Mouse (Mus musculus) thymus, adult 2 months (tissue): ENCODE measurements at regions not wholly inside any gene's neighbourhood (a gene's known extent, or its start where the extent isn't known, plus 50 kb on each side); places are given as distances from the start of the nearest gene placed in this dataset.

Experiments
- DNase-seq: peaks from one replicate; pipeline ENCODE4 v3.0.0; 2021
- H3K27ac ChIP-seq: fragments of 200-500 bp; 2 replicates; pipeline ENCODE4 v1.5.1; 2012; ENCODE audit warnings: low read length, control low read depth; ENCODE audit not compliant: control insufficient read depth, insufficient read depth
- H3K27me3 ChIP-seq: fragments of 200-500 bp; 2 replicates; pipeline ENCODE4 v1.6.1; 2012; ENCODE audit warnings: mild to moderate bottlenecking, low read length, moderate library complexity, mixed read lengths; ENCODE audit not compliant: control insufficient read depth, insufficient read depth
- H3K36me3 ChIP-seq: fragments of 200-500 bp; 2 replicates; pipeline ENCODE4 v1.6.1; 2012; ENCODE audit warnings: mild to moderate bottlenecking, low read length, moderate library complexity; ENCODE audit not compliant: control insufficient read depth, insufficient read depth
- H3K4me1 ChIP-seq: fragments of 200-500 bp; replicated peaks from 2 replicates; pipeline ENCODE4 v1.6.1; 2012; ENCODE audit warnings: low read length; ENCODE audit not compliant: control insufficient read depth, insufficient read depth
- H3K4me3 ChIP-seq: fragments of 200-500 bp; 2 replicates; pipeline ENCODE4 v1.5.1; 2012; ENCODE audit warnings: mild to moderate bottlenecking, low read length, control low read depth, moderate library complexity; ENCODE audit not compliant: control insufficient read depth, insufficient read depth
- CTCF ChIP-seq: fragments of 200-500 bp; IDR thresholded peaks from 2 replicates; pipeline ENCODE4 v1.5.1; 2012; ENCODE audit warnings: mild to moderate bottlenecking, control low read depth, low read length, moderate library complexity, borderline replicate concordance; ENCODE audit not compliant: control insufficient read depth, poor library complexity, insufficient read depth; ENCODE audit errors: extremely low read depth
- POLR2A ChIP-seq: fragments of 200-500 bp; IDR thresholded peaks from 2 replicates; pipeline ENCODE4 v1.6.1; 2012; ENCODE audit warnings: mild to moderate bottlenecking, low read length, control low read depth, moderate library complexity; ENCODE audit not compliant: control insufficient read depth, poor library complexity, insufficient read depth; ENCODE audit errors: extremely low read depth
- WGBS: fragments of 180-500 bp; shearing (Covaris S2); methylation state at CpG from one replicate; pipeline ENCODE4 v1.1.7; 2018; 5-methylcytosine and 5-hydroxymethylcytosine counted together

DNA sequence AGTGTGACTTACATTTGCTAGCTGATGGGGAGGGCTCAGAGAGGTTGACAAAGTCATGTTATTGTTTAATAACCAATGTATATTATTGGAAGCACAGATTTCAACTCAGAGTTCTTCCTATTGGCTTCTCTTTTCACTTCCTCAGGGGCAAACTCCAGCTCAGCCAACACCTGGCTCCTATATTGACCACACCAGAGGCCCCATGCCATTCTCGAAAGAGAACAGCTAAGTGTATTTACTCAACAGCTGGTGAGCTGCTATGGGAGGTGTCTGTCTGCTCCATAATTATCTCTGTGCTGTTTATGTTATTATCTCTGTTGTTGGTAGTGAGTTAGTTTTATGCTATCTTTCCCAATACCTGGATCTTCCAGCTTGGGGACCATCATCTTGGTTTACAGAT, 342.4 kb downstream of the Epha4 start:
- no peaks in the 10 kb centered on the region for H3K36me3 ChIP-seq
- no peaks in the 10 kb centered on the region for H3K4me1 ChIP-seq
- TF ChIP-seq POLR2A (no peak), CTCF (no peak)
- no peak overlapping the region for H3K4me3 ChIP-seq
- H3K27me3 ChIP-seq = no peaks in the 10 kb centered on the region
- DNase-seq = no peak
- H3K27ac ChIP-seq = no peak overlapping the region
- 84% methylated on average over 1 of the region's 1 CpGs for WGBS

GRCm38 (mm10) chr1:77174801-77175200, 340.1 kb downstream of the Epha4 start:
- 93% methylated on average over 4 of the region's 4 CpGs for WGBS

GRCm38 (mm10) chr1:77175214-77175613, 339.7 kb downstream of the Epha4 start:
- 85% methylated on average over 3 of the region's 3 CpGs for WGBS
- H3K4me1 ChIP-seq = no peaks in the 10 kb centered on the region
- no peaks in the 10 kb centered on the region for H3K36me3 ChIP-seq
- H3K27me3 ChIP-seq = no peaks in the 10 kb centered on the region
- no peak for DNase-seq
- H3K4me3 ChIP-seq = no peak overlapping the region
- H3K27ac ChIP-seq = no peak overlapping the region
- no peak for TF ChIP-seq CTCF
- TF ChIP-seq POLR2A = no peak

More at GRCm38 (mm10) chr1:77174801-77175200, 340.1 kb downstream of the Epha4 start:
- Histone ChIP-seq H3K27me3 (no peaks in the 10 kb centered on the region), H3K36me3 (no peaks in the 10 kb centered on the region), H3K27ac (no peak overlapping the region), H3K4me1 (no peaks in the 10 kb centered on the region), H3K4me3 (no peak overlapping the region)
- no peak for DNase-seq
- TF ChIP-seq CTCF (no peak), POLR2A (no peak)

DNA sequence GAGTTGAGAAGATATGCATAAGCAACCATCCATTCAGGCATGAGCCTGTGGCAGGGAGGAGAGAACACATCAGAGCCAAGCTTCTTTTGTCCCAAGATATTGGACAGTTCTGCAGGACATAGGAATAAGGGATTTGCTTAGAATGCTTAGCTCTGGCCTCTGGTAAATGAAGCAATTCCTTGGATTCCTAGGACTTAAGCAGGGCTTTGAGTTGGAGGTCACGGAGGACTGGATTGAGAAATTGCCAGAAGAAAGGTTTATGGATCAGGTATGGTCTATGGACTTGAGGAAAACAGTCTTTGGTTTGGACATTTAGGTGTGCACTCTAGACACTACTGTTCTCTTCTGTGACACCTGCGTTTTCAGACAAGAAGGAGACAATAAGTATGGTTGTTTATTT, 338.4 kb downstream of the Epha4 start:
- no peak overlapping the region for H3K27ac ChIP-seq
- no peaks in the 10 kb centered on the region for H3K4me1 ChIP-seq
- WGBS = 88% methylated on average over 2 of the region's 2 CpGs
- DNase-seq = no peak
- TF ChIP-seq CTCF (no peak), POLR2A (no peak)
- no peak overlapping the region for H3K4me3 ChIP-seq
- H3K36me3 ChIP-seq = no peaks in the 10 kb centered on the region
- no peaks in the 10 kb centered on the region for H3K27me3 ChIP-seq

DNA sequence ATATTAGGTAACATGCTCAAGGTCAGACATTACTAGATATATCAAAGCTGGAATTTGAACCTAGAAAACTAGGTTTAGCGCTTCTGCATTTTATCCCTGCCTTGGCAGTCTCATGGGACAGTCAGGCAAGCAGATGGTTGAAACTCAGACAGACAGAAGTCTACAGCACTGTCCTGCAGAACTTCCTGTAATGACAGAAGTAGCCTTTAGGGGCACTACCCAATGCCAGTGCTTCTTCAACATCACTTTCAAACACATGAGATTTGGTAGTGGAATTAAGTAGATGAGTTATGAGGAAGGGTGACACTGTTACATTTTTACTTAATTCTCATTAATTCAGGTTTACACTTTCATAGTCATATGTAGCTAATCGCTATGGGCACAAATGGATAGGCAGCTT, 330.9 kb downstream of the Epha4 start:
- H3K27me3 ChIP-seq = no peaks in the 10 kb centered on the region
- no peaks in the 10 kb centered on the region for H3K36me3 ChIP-seq
- no peak overlapping the region for H3K27ac ChIP-seq
- H3K4me3 ChIP-seq = no peak overlapping the region
- no peaks in the 10 kb centered on the region for H3K4me1 ChIP-seq
- no peak for DNase-seq
- TF ChIP-seq POLR2A (no peak), CTCF (no peak)
- 92% methylated on average over 2 of the region's 2 CpGs for WGBS

- DNase-seq = no peak
- Histone ChIP-seq H3K4me3 (no peak overlapping the region), H3K27me3 (no peaks in the 10 kb centered on the region), H3K4me1 (no peaks in the 10 kb centered on the region), H3K27ac (no peak overlapping the region), H3K36me3 (no peaks in the 10 kb centered on the region)
- no peak for TF ChIP-seq CTCF
- TF ChIP-seq POLR2A = no peak
- 90% methylated on average over 3 of the region's 3 CpGs for WGBS
Measured at GRCm38 (mm10) chr1:77190141-77190540, 324.7 kb downstream of the Epha4 start.

DNA sequence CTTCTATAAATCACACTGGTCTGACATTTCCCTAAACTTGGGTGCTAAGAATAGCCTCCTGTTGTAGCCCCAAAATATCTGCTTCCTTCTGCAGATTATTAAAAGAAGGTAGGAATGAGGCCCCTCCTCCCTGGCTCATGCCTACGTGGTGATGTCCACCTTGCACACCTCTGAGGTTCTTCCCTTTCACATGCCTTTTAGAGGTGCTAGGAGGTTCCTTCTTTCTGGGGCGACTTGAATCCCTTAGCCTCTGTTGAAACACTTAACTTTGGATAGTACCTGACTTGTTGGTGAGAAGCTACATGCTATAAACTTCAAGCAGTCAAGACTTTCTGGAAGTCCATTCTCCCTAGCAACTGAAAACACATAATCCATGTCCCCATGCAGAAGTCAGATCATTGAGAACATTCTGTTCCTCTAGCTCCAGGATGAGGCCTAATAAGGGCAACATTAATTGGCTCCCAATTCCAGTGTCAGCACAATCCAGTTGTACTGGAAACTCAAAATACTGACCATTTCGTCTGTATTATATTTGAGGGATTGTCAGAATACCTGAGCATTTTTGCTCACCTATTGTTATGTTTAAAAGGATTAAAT, 313.5 kb downstream of the Epha4 start:
- TF ChIP-seq POLR2A (no peak), CTCF (no peak)
- Histone ChIP-seq H3K4me3 (no peak overlapping the region), H3K27ac (no peak overlapping the region), H3K4me1 (no peaks in the 10 kb centered on the region), H3K27me3 (no peaks in the 10 kb centered on the region), H3K36me3 (no peaks in the 10 kb centered on the region)
- WGBS = 49% methylated on average over 3 of the region's 3 CpGs
- no peak for DNase-seq
